Mouse (Mus musculus): Measurements from ENCODE around the gene Plpp3. TPM values are rescaled to one million over a fixed set of nuclear protein-coding genes. Genes with fewer than 3 reads are reported as not detected.

Plpp3 gene
- polyA plus RNA-seq, 1 experiment, result 23.3 TPM

GRCm38 (mm10) chr4:105171432-105171831, 14.3 kb downstream of the Plpp3 start:
- Histone ChIP-seq H3K27me3 (ENCODE audit: control insufficient read depth, insufficient read depth, low read length) (no peaks in the 10 kb centered on the region), H3K27ac (ENCODE audit: control insufficient read depth, insufficient read depth, low read length) (no peak overlapping the region), H3K4me3 (ENCODE audit: control insufficient read depth, insufficient read depth, low read length) (no peak overlapping the region), H3K36me3 (ENCODE audit: control insufficient read depth, insufficient read depth, low read length) (no peaks in the 10 kb centered on the region), H3K4me1 (replicated peaks; ENCODE audit: control insufficient read depth, insufficient read depth, low read length) (no peaks in the 10 kb centered on the region)
- no peak for DNase-seq
- TF ChIP-seq POLR2A (IDR thresholded peaks at IDR 0.05; ENCODE audit: control insufficient read depth, extremely low read depth, insufficient read depth, low read length, poor library complexity) (no peak), CTCF (IDR thresholded peaks at IDR 0.05; ENCODE audit: borderline replicate concordance, control insufficient read depth, extremely low read depth, insufficient read depth, low read length, poor library complexity) (no peak)
- 66% methylated on average over 3 of the region's 3 CpGs for WGBS

GRCm38 (mm10) chr4:105174778-105175177, 17.6 kb downstream of the Plpp3 start:
- no peak overlapping the region for H3K27ac ChIP-seq (ENCODE audit: control insufficient read depth, insufficient read depth, low read length)
- no peak for TF ChIP-seq POLR2A (IDR thresholded peaks at IDR 0.05; ENCODE audit: control insufficient read depth, extremely low read depth, insufficient read depth, low read length, poor library complexity)
- WGBS, result 96% methylated on average over 4 of the region's 4 CpGs
- no peaks in the 10 kb centered on the region for H3K27me3 ChIP-seq (ENCODE audit: control insufficient read depth, insufficient read depth, low read length)
- no peaks in the 10 kb centered on the region for H3K4me1 ChIP-seq (replicated peaks; ENCODE audit: control insufficient read depth, insufficient read depth, low read length)
- no peaks in the 10 kb centered on the region for H3K36me3 ChIP-seq (ENCODE audit: control insufficient read depth, insufficient read depth, low read length)
- DNase-seq, result no peak
- no peak overlapping the region for H3K4me3 ChIP-seq (ENCODE audit: control insufficient read depth, insufficient read depth, low read length)

- WGBS, result 91% methylated on average over 16 of the region's 16 CpGs
- DNase-seq, result no peak
- Histone ChIP-seq H3K27me3 (ENCODE audit: control insufficient read depth, insufficient read depth, low read length) (no peaks in the 10 kb centered on the region), H3K27ac (ENCODE audit: control insufficient read depth, insufficient read depth, low read length) (no peak overlapping the region), H3K4me3 (ENCODE audit: control insufficient read depth, insufficient read depth, low read length) (no peak overlapping the region), H3K36me3 (ENCODE audit: control insufficient read depth, insufficient read depth, low read length) (no peaks in the 10 kb centered on the region), H3K4me1 (replicated peaks; ENCODE audit: control insufficient read depth, insufficient read depth, low read length) (no peaks in the 10 kb centered on the region)
- TF ChIP-seq POLR2A (IDR thresholded peaks at IDR 0.05; ENCODE audit: control insufficient read depth, extremely low read depth, insufficient read depth, low read length, poor library complexity), result no peak
- no peak for TF ChIP-seq CTCF (IDR thresholded peaks at IDR 0.05; ENCODE audit: borderline replicate concordance, control insufficient read depth, extremely low read depth, insufficient read depth, low read length, poor library complexity)
Observed at GRCm38 (mm10) chr4:105175255-105176035, 18.3 kb downstream of the Plpp3 start.

- TF ChIP-seq CTCF (IDR thresholded peaks at IDR 0.05; ENCODE audit: borderline replicate concordance, control insufficient read depth, extremely low read depth, insufficient read depth, low read length, poor library complexity) (no peak), POLR2A (IDR thresholded peaks at IDR 0.05; ENCODE audit: control insufficient read depth, extremely low read depth, insufficient read depth, low read length, poor library complexity) (no peak)
- Histone ChIP-seq H3K27ac (ENCODE audit: control insufficient read depth, insufficient read depth, low read length) (no peak overlapping the region), H3K4me1 (replicated peaks; ENCODE audit: control insufficient read depth, insufficient read depth, low read length) (no peaks in the 10 kb centered on the region), H3K4me3 (ENCODE audit: control insufficient read depth, insufficient read depth, low read length) (no peak overlapping the region), H3K36me3 (ENCODE audit: control insufficient read depth, insufficient read depth, low read length) (no peaks in the 10 kb centered on the region), H3K27me3 (ENCODE audit: control insufficient read depth, insufficient read depth, low read length) (no peaks in the 10 kb centered on the region)
- DNase-seq, result no peak
- WGBS, result 52% methylated on average over 16 of the region's 16 CpGs
Observed at GRCm38 (mm10) chr4:105181014-105181658, 24.0 kb downstream of the Plpp3 start.

GRCm38 (mm10) chr4:105181659-105182167, 24.6 kb downstream of the Plpp3 start:
- H3K27ac ChIP-seq (ENCODE audit: control insufficient read depth, insufficient read depth, low read length), result no peak overlapping the region
- H3K36me3 ChIP-seq (ENCODE audit: control insufficient read depth, insufficient read depth, low read length), result no peaks in the 10 kb centered on the region
- no peaks in the 10 kb centered on the region for H3K27me3 ChIP-seq (ENCODE audit: control insufficient read depth, insufficient read depth, low read length)
- WGBS, result 63% methylated on average over 3 of the region's 3 CpGs
- TF ChIP-seq CTCF (IDR thresholded peaks at IDR 0.05; ENCODE audit: borderline replicate concordance, control insufficient read depth, extremely low read depth, insufficient read depth, low read length, poor library complexity), result no peak
- no peak for TF ChIP-seq POLR2A (IDR thresholded peaks at IDR 0.05; ENCODE audit: control insufficient read depth, extremely low read depth, insufficient read depth, low read length, poor library complexity)
- H3K4me1 ChIP-seq (replicated peaks; ENCODE audit: control insufficient read depth, insufficient read depth, low read length), result no peaks in the 10 kb centered on the region
- H3K4me3 ChIP-seq (ENCODE audit: control insufficient read depth, insufficient read depth, low read length), result no peak overlapping the region
- no peak for DNase-seq

- H3K4me3 ChIP-seq (ENCODE audit: control insufficient read depth, insufficient read depth, low read length), result no peak overlapping the region
- 87% methylated on average over 5 of the region's 5 CpGs for WGBS
- DNase-seq, result no peak
Observed at GRCm38 (mm10) chr4:105182249-105182648, 25.1 kb downstream of the Plpp3 start.

More at GRCm38 (mm10) chr4:105182249-105182648, 25.1 kb downstream of the Plpp3 start:
- TF ChIP-seq CTCF (IDR thresholded peaks at IDR 0.05; ENCODE audit: borderline replicate concordance, control insufficient read depth, extremely low read depth, insufficient read depth, low read length, poor library complexity), result no peak
- no peak for TF ChIP-seq POLR2A (IDR thresholded peaks at IDR 0.05; ENCODE audit: control insufficient read depth, extremely low read depth, insufficient read depth, low read length, poor library complexity)
- Histone ChIP-seq H3K27ac (ENCODE audit: control insufficient read depth, insufficient read depth, low read length) (no peak overlapping the region), H3K36me3 (ENCODE audit: control insufficient read depth, insufficient read depth, low read length) (no peaks in the 10 kb centered on the region), H3K4me1 (replicated peaks; ENCODE audit: control insufficient read depth, insufficient read depth, low read length) (no peaks in the 10 kb centered on the region), H3K27me3 (ENCODE audit: control insufficient read depth, insufficient read depth, low read length) (no peaks in the 10 kb centered on the region)

Data from thymus, adult 2 months (tissue).